Mouse (Mus musculus) embryo, embryonic 10 days (tissue): ENCODE measurements at regions not wholly inside any gene's neighbourhood (a gene's known extent, or its start where the extent isn't known, plus 50 kb on each side); places are given as distances from the start of the nearest gene placed in this dataset.
"Not testable (repeated sequence)": the region's sequence is repeated elsewhere in the genome, so short reads cannot be mapped to it uniquely, and the experiment has no call there.

ENCODE experiments used
- DNase-seq: peaks from one replicate; pipeline ENCODE4 v3.0.0-alpha.2; 2015; ENCODE audit warnings: low spot score

- not testable (repeated sequence) for DNase-seq
Measured at GRCm38 (mm10) chr10:52529661-52530060, 112.3 kb downstream of the Nus1 start.

GRCm38 (mm10) chr10:52530846-52531245 is 113.5 kb downstream of the Nus1 start:
- DNase-seq: no peak

GRCm38 (mm10) chr10:52533278-52533892 is 116.0 kb downstream of the Nus1 start:
- no peak for DNase-seq

- DNase-seq: peak; percentile 72
Measured at GRCm38 (mm10) chr10:52533893-52534287, 116.5 kb downstream of the Nus1 start.

DNA sequence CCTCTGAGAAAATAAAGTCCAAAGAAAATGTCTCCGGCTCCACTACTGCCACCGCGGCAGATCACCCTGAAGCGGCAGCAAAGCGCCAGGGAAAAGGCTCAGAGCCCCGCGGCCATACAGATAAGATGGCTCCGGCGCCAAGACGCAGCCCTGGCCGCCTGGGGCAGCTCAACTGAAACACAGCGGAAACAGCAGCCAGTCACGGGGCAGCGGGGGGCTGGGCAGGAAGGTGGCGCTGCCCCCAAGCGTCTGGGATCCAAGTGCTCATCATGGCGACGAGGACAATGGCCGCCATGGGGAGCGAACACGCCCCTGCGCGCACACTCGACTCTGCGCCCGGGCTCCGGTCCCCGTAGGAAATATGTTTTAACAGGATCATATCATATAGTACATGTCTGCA is 128.2 kb downstream of the Nus1 start:
- DNase-seq: no peak

DNA sequence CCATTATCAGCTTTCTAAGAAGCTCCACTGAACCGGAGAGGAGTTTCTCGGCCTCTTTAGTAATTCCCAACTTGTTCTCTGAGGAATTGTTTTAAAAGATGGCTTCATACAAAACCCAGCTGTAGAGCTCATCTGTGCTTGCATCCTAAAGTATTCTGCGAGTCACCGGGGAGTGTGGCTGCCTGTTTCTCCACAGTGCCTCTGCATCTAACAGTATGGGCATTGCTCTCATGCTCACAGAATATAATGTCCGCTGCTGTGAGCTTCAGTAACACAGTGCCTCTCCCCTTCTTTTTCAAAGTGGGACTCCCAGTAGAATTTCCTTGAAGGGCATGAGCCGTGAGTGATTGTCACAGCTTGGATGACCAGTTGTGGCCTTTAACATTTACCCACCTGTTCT is 113.0 kb upstream of the Slc35f1 start:
- no peak for DNase-seq

GRCm38 (mm10) chr10:52577795-52578194 is 112.5 kb upstream of the Slc35f1 start:
- no peak for DNase-seq

- DNase-seq: no peak
Measured at GRCm38 (mm10) chr10:52578238-52578832, 112.0 kb upstream of the Slc35f1 start.

GRCm38 (mm10) chr10:52593780-52594179 is 96.6 kb upstream of the Slc35f1 start:
- DNase-seq: no peak
